Mouse (Mus musculus) frontal cortex, postnatal 25 days (tissue): ENCODE measurements around the gene Plaur.
"Not testable (repeated sequence)": the region's sequence is repeated elsewhere in the genome, so short reads cannot be mapped to it uniquely, and the experiment has no call there.

Experiments
- DNase-seq, 2 experiments: peaks; one replicate each; pipeline ENCODE4 v3.0.0; 2022; ENCODE audit warnings: low spot score in 2 of 2

Plaur gene

GRCm38 (mm10) chr7:24507726-24508114 lies 45.4 kb downstream of the Plaur start:
- DNase-seq = peak in 1 of 2 experiments; percentile 31

GRCm38 (mm10) chr7:24512355-24512754 lies 50.1 kb downstream of the Plaur start, which contains the start of gene AC161166.1:
TSS of gene AC161166.1 (minus strand) at chr7:24512455.
- DNase-seq = no peak

GRCm38 (mm10) chr7:24516319-24516718 lies 54.0 kb downstream of the Plaur start:
- not testable (repeated sequence) for DNase-seq

- no peak for DNase-seq
Measured at GRCm38 (mm10) chr7:24517077-24517476, 54.8 kb downstream of the Plaur start.

- DNase-seq = no peak
Measured at GRCm38 (mm10) chr7:24517654-24518053, 55.4 kb downstream of the Plaur start.

- no peak for DNase-seq
Measured at GRCm38 (mm10) chr7:24519130-24519529, 56.8 kb downstream of the Plaur start.

GRCm38 (mm10) chr7:24520054-24520453 lies 57.8 kb downstream of the Plaur start:
- DNase-seq = not testable (repeated sequence)

GRCm38 (mm10) chr7:24522805-24523204 lies 60.5 kb downstream of the Plaur start:
- no peak for DNase-seq

- DNase-seq = no peak
Measured at GRCm38 (mm10) chr7:24523723-24524122, 61.4 kb downstream of the Plaur start.

- no peak for DNase-seq
Measured at GRCm38 (mm10) chr7:24524978-24525377, 62.7 kb downstream of the Plaur start.
